Mouse (Mus musculus) CH12.LX (cell line): ENCODE results near the gene Adtrp. TPM values are rescaled to one million over a fixed set of nuclear protein-coding genes. Genes with fewer than 3 reads are reported as not detected.
A peak's percentile ranks its signal among the peaks of the same experiment; 100 is the strongest.

Source experiments
- DNase-seq: peaks from one replicate; pipeline ENCODE4 v3.0.0-alpha.2; 2013; ENCODE audit errors: extremely low read depth
- H3K27ac ChIP-seq: 2 replicates; pipeline ENCODE4 v1.5.1; 2012; ENCODE audit warnings: low read depth, mild to moderate bottlenecking, control low read depth, moderate library complexity; ENCODE audit not compliant: insufficient read depth
- H3K27me3 ChIP-seq: replicated peaks from 2 replicates; pipeline ENCODE3; 2012; ENCODE audit warnings: inconsistent platforms
- H3K36me3 ChIP-seq, 2 experiments: replicated peaks in 1 of 2; 2 replicates each; pipeline versions ENCODE3 to v1.6.1; 2012; ENCODE audit warnings: inconsistent platforms in 1 of 2, low read length in 1 of 2, mild to moderate bottlenecking in 1 of 2, mixed read lengths in 1 of 2, moderate library complexity in 1 of 2; ENCODE audit not compliant: control insufficient read depth in 1 of 2, insufficient read depth in 1 of 2
- H3K4me1 ChIP-seq, 2 experiments: 2 replicates each; pipeline ENCODE4 v1.6.1; 2012; ENCODE audit warnings: inconsistent platforms in 1 of 2, moderate library complexity in 1 of 2; ENCODE audit not compliant: insufficient read depth in 2 of 2, control insufficient read depth in 1 of 2
- H3K4me2 ChIP-seq: 2 replicates; pipeline ENCODE4 v1.6.1; 2012; ENCODE audit warnings: low read depth, mild to moderate bottlenecking, control low read depth; ENCODE audit not compliant: poor library complexity, insufficient read depth, severe bottlenecking
- H3K4me3 ChIP-seq, 3 experiments: fragments of 150-350 bp in 1 of 3; sonication (generic) in 1 of 3; replicated peaks in 1 of 3; 2 replicates each; pipeline versions ENCODE3 to v1.5.1; 2011 to 2012; ENCODE audit warnings: low read depth in 2 of 3, low read length in 2 of 3, mild to moderate bottlenecking in 2 of 3, moderate library complexity in 2 of 3, control low read depth in 1 of 3, improper control_type of control experiment in 1 of 3, inconsistent platforms in 1 of 3, mixed read lengths in 1 of 3; ENCODE audit not compliant: poor library complexity in 1 of 3
- H3K79me2 ChIP-seq: replicated peaks from 2 replicates; pipeline ENCODE4 v1.6.1; 2012; ENCODE audit warnings: mild to moderate bottlenecking, moderate library complexity; ENCODE audit not compliant: control insufficient read depth, poor library complexity, insufficient read depth, severe bottlenecking; ENCODE audit errors: extremely low read depth
- H3K9ac ChIP-seq: 2 replicates; pipeline ENCODE4 v1.6.1; 2012; ENCODE audit warnings: low read depth, mild to moderate bottlenecking, control low read depth, moderate library complexity; ENCODE audit not compliant: insufficient read depth
- H3K9me3 ChIP-seq: replicated peaks from 2 replicates; pipeline ENCODE3; 2012; ENCODE audit warnings: low read length, inconsistent platforms, mixed read lengths
- CTCF ChIP-seq, 2 experiments: IDR thresholded peaks in 1 of 2; conservative IDR thresholded peaks in 1 of 2; 2 replicates each; pipeline ENCODE4 v1.5.1; 2011 to 2012; ENCODE audit warnings: low read depth in 2 of 2, low read length in 2 of 2, improper control_type of control experiment in 1 of 2, inconsistent platforms in 1 of 2, mild to moderate bottlenecking in 1 of 2, moderate library complexity in 1 of 2
- E2F4 ChIP-seq: IDR thresholded peaks from 2 replicates; pipeline ENCODE4 v1.6.1; 2011; ENCODE audit warnings: low read depth, low read length, improper control_type of control experiment; ENCODE audit not compliant: insufficient replicate concordance
- EP300 ChIP-seq: IDR thresholded peaks from 2 replicates; pipeline ENCODE4 v1.6.1; 2011; ENCODE audit warnings: low read length, improper control_type of control experiment
- ETS1 ChIP-seq: conservative IDR thresholded peaks from 2 replicates; pipeline ENCODE4 v1.6.1; 2012; ENCODE audit warnings: low read depth, mild to moderate bottlenecking, inconsistent platforms, low read length, improper control_type of control experiment, moderate library complexity
- GABPA ChIP-seq: IDR thresholded peaks from 2 replicates; pipeline ENCODE4 v1.6.1; 2012; ENCODE audit warnings: low read depth, low read length, improper control_type of control experiment, inconsistent platforms; ENCODE audit not compliant: insufficient replicate concordance
- IRF4 ChIP-seq: IDR thresholded peaks from 2 replicates; pipeline ENCODE4 v1.6.1; 2014; ENCODE audit warnings: low read depth, mild to moderate bottlenecking, inconsistent platforms, low read length, improper control_type of control experiment
- JUN ChIP-seq: IDR thresholded peaks from 2 replicates; pipeline ENCODE4 v1.6.1; 2011; ENCODE audit warnings: low read depth, mild to moderate bottlenecking, low read length, improper control_type of control experiment, moderate library complexity; ENCODE audit not compliant: insufficient read depth
- JUND ChIP-seq: conservative IDR thresholded peaks from 2 replicates; pipeline ENCODE4 v1.6.1; 2011; ENCODE audit warnings: low read depth, low read length, improper control_type of control experiment
- KAT2A ChIP-seq: IDR thresholded peaks from 2 replicates; pipeline ENCODE4 v1.6.1; 2012; ENCODE audit warnings: low read length, improper control_type of control experiment, inconsistent platforms; ENCODE audit not compliant: insufficient replicate concordance
- MAFK ChIP-seq: IDR thresholded peaks from 2 replicates; pipeline ENCODE4 v1.6.1; 2011; ENCODE audit warnings: low read length, improper control_type of control experiment; ENCODE audit not compliant: insufficient replicate concordance
- MEF2A ChIP-seq: IDR thresholded peaks from 2 replicates; pipeline ENCODE4 v1.6.1; 2014; ENCODE audit warnings: low read depth, mild to moderate bottlenecking, inconsistent platforms, low read length, improper control_type of control experiment, borderline replicate concordance
- NRF1 ChIP-seq: IDR thresholded peaks from 2 replicates; pipeline ENCODE4 v1.6.1; 2014; ENCODE audit warnings: low read depth, mild to moderate bottlenecking, inconsistent platforms, low read length, improper control_type of control experiment, moderate library complexity
- PAX5 ChIP-seq: IDR thresholded peaks from 2 replicates; pipeline ENCODE4 v1.6.1; 2012; ENCODE audit warnings: low read length, inconsistent platforms, mixed read lengths
- POLR2AphosphoS2 ChIP-seq: IDR thresholded peaks from 2 replicates; pipeline ENCODE4 v1.6.1; 2011; ENCODE audit warnings: low read depth, low read length, improper control_type of control experiment
- SMC3 ChIP-seq: IDR thresholded peaks from 2 replicates; pipeline ENCODE4 v1.6.1; 2011; ENCODE audit warnings: low read depth, low read length, improper control_type of control experiment
- TCF12 ChIP-seq: IDR thresholded peaks from 2 replicates; pipeline ENCODE4 v1.6.1; 2014; ENCODE audit warnings: low read depth, mild to moderate bottlenecking, inconsistent platforms, low read length, improper control_type of control experiment
- ZC3H11A ChIP-seq: IDR thresholded peaks from 2 replicates; pipeline ENCODE4 v1.6.1; 2012; ENCODE audit warnings: low read depth, mild to moderate bottlenecking, inconsistent platforms, low read length, improper control_type of control experiment
- ZNF384 ChIP-seq: IDR thresholded peaks from 2 replicates; pipeline ENCODE4 v1.6.1; 2012; ENCODE audit warnings: low read depth, low read length, improper control_type of control experiment, inconsistent platforms
- dilution Hi-C: fragments of 300-500 bp; cut with MboI; formaldehyde crosslinking; loops from 2 replicates; pipeline ENCODE4 v1.14.3; 2020; ENCODE audit warnings: low sequenced_read_pairs; ENCODE audit not compliant: extremely low pct_unique_long_range_greater_than_20kb, extremely low pct_ligation_motif_present
- in situ Hi-C: fragments of 300-500 bp; cut with MboI; formaldehyde crosslinking; loops from 3 replicates; pipeline ENCODE4 v1.14.3; 2019; ENCODE audit warnings: low sequenced_read_pairs, low pct_ligation_motif_present, low pct_unique_long_range_greater_than_20kb, mixed read lengths
- polyA plus RNA-seq: library from polyadenylated mRNA; unstranded; fragments of >175 nt; gene quantifications from 2 replicates; pipeline ENCODE4 v1.2.1, GENCODE M21; 2012; ENCODE audit warnings: low read depth; ENCODE audit not compliant: insufficient read length
- total RNA-seq, 2 experiments: library from RNA; depleted of rRNA; stranded (reverse); fragments of 300-350 nt in 1 of 2; fragments of >200 nt in 1 of 2; gene quantifications; 2 replicates each; pipeline ENCODE4 v1.2.3; 2012 to 2014

Adtrp gene
- total and polyA plus RNA-seq, 3 experiments: 4.2 to 37.1 (median 7.2) TPM

DNA sequence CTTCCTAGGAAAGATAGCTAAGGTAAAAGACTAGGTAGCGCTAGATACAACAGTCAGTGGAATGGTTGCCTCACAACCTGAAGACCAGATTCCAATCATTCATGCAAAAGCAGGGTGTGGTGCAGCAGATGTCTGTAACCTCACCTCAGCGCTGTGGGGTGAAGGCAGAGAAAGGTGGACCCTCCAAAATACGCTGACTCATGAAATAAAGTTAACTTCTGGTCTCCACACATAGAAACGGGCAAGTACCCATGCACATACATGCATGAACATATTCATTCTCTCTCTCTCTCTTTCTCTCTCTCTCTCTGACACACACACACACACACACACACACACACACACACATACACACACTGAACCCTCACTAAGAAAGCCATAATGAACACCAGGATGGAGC, 30.8 kb downstream of the Adtrp start:
- in situ Hi-C loops (no loop called here), dilution Hi-C loops (no loop called here)
- Histone ChIP-seq H3K9ac (no peak overlapping the region), H3K79me2 (no peaks in the 10 kb centered on the region), H3K27me3 (no peaks in the 10 kb centered on the region), H3K36me3 (peaks cover 0 to 3% of the 10 kb centered on the region in 2 experiments), H3K27ac (no peak overlapping the region), H3K9me3 (peaks cover 3% of the 10 kb centered on the region), H3K4me1 (peaks cover 17 to 30% of the 10 kb centered on the region in 2 experiments), H3K4me3 (no peak overlapping the region), H3K4me2 (no peak overlapping the region)
- no peak for DNase-seq
- TF ChIP-seq GABPA: no peak
- TF ChIP-seq MAFK: peak; percentile 77
- no peak for TF ChIP-seq MEF2A

DNA sequence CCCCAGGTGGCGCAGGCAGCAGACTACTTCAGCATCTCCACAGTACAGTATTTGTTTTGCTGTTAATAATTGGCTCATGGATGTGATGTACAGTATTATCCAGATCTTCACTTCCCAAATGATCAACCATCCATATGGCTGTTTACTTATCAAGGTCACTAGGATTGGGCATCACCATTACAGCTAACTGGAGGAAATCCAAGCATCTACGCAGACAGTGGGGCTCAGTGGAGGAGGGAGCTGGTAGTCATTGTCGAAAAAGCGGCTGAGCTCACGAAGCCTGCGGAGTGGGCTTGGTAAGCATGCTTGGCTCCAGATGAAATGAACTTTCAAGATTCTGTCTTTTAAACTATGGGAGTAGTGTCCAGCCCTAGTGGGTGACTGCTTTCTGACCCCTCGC, 36.7 kb downstream of the Adtrp start:
- TF ChIP-seq TCF12 (no peak), SMC3 (no peak), JUN (no peak), IRF4 (no peak), GABPA (no peak), ETS1 (no peak), ZC3H11A (no peak), E2F4 (no peak), ZNF384 (no peak), CTCF (conservative IDR thresholded peaks at IDR 0.05 in 1 of 2, IDR thresholded peaks at IDR 0.05 in 1 of 2; ENCODE audit: low read depth in 2 of 2, low read length in 2 of 2) (no peak), EP300 (no peak), PAX5 (no peak), POLR2AphosphoS2 (no peak), KAT2A (no peak), JUND (no peak), NRF1 (no peak)
- in situ Hi-C loops (no loop called here), dilution Hi-C loops (no loop called here)
- Histone ChIP-seq H3K4me1 (peaks cover 0 to 8% of the 10 kb centered on the region in 2 experiments; a peak in 1 of 4 replicates), H3K9me3 (peaks cover 5% of the 10 kb centered on the region), H3K9ac (no peak overlapping the region), H3K4me3 (no peak overlapping the region), H3K27ac (no peak overlapping the region), H3K79me2 (no peaks in the 10 kb centered on the region), H3K36me3 (peaks cover 0 to 3% of the 10 kb centered on the region in 2 experiments), H3K4me2 (no peak overlapping the region), H3K27me3 (no peaks in the 10 kb centered on the region)
- DNase-seq: no peak
